Mouse (Mus musculus): ENCODE results near the gene Flcn. TPM values are rescaled to one million over a fixed set of nuclear protein-coding genes. Genes with fewer than 3 reads are reported as not detected.
A peak's percentile ranks its signal among the peaks of the same experiment; 100 is the strongest.

The Flcn gene
- total RNA-seq (2014; fragmentation: Nextera tagmentation) (40.0 and 54.7 TPM in 2 replicates), total RNA-seq (2017) (60.9 and 69.8 TPM in 2 replicates), polyA plus RNA-seq (2012) (31.2 and 34.9 TPM in 2 replicates)

GRCm38 (mm10) chr11:59809670-59810474, at the start of gene Flcn:
Gene Flcn, minus strand, starts transcription at chr11:59810016.
- H3K27me3 ChIP-seq (ENCODE audit: insufficient read depth, low read length): no peaks in the 10 kb centered on the region
- no peaks in the 10 kb centered on the region for H3K9me3 ChIP-seq (replicated peaks)
- peak within 1 kb of the TSS; percentile 95 for H3K4me3 ChIP-seq (ENCODE audit: low read depth, low read length)
- ATAC-seq (ENCODE audit: extremely low read depth, insufficient number of reproducible peaks, low FRiP score, poor library complexity, severe bottlenecking) (peak; percentile 70), DNase-seq (ENCODE audit: low spot score) (peak; percentile 87)
- H3K4me1 ChIP-seq (ENCODE audit: insufficient read depth, low read depth, low read length): peaks cover 44% of the 10 kb centered on the region
- H3K36me3 ChIP-seq (replicated peaks): peaks cover 58% of the 10 kb centered on the region
- TF ChIP-seq TAL1 (conservative IDR thresholded peaks at IDR 0.05; ENCODE audit: low read depth, low read length) (no peak), POLR2AphosphoS5 (IDR thresholded peaks at IDR 0.05; ENCODE audit: insufficient replicate concordance, low read depth, low read length) (peak; percentile 52; the same call in 1 of the 2 replicates)

- H3K4me1 ChIP-seq (ENCODE audit: insufficient read depth, low read depth, low read length): peaks cover 27% of the 10 kb centered on the region
- no peaks in the 10 kb centered on the region for H3K27me3 ChIP-seq (ENCODE audit: insufficient read depth, low read length)
- TF ChIP-seq POLR2AphosphoS5 (IDR thresholded peaks at IDR 0.05; ENCODE audit: insufficient replicate concordance, low read depth, low read length) (no peak), GATA2 (IDR thresholded peaks at IDR 0.05; ENCODE audit: borderline replicate concordance, low read depth, low read length) (no peak), TAL1 (conservative IDR thresholded peaks at IDR 0.05; ENCODE audit: low read depth, low read length) (no peak), CTCF (IDR thresholded peaks at IDR 0.05; ENCODE audit: low read depth, low read length) (no peak)
- no peaks in the 10 kb centered on the region for H3K9me3 ChIP-seq (replicated peaks)
- ATAC-seq (ENCODE audit: extremely low read depth, insufficient number of reproducible peaks, low FRiP score, poor library complexity, severe bottlenecking) (no peak), DNase-seq (ENCODE audit: low spot score) (no peak)
- no peak overlapping the region for H3K4me3 ChIP-seq (ENCODE audit: low read depth, low read length)
- peaks cover 67% of the 10 kb centered on the region for H3K36me3 ChIP-seq (replicated peaks)
Measured at GRCm38 (mm10) chr11:59852865-59853264, 43.0 kb upstream of the Flcn start.

GRCm38 (mm10) chr11:59847891-59848884, 38.4 kb upstream of the Flcn start:
- no peaks in the 10 kb centered on the region for H3K9me3 ChIP-seq (replicated peaks)
- peak overlapping the region; percentile 91 for H3K4me3 ChIP-seq (ENCODE audit: low read depth, low read length)
- no peaks in the 10 kb centered on the region for H3K27me3 ChIP-seq (ENCODE audit: insufficient read depth, low read length)
- H3K36me3 ChIP-seq (replicated peaks): peaks cover 65% of the 10 kb centered on the region
- ATAC-seq (ENCODE audit: extremely low read depth, insufficient number of reproducible peaks, low FRiP score, poor library complexity, severe bottlenecking) (no peak), DNase-seq (ENCODE audit: low spot score) (peak; percentile 64)
- peaks cover 52% of the 10 kb centered on the region for H3K4me1 ChIP-seq (ENCODE audit: insufficient read depth, low read depth, low read length)
- TF ChIP-seq GATA1 (IDR thresholded peaks at IDR 0.05; ENCODE audit: borderline replicate concordance, low read length): no peak
- TF ChIP-seq CTCF (IDR thresholded peaks at IDR 0.05; ENCODE audit: low read depth, low read length): no peak
- TF ChIP-seq POLR2AphosphoS5 (IDR thresholded peaks at IDR 0.05; ENCODE audit: insufficient replicate concordance, low read depth, low read length): no peak
- TF ChIP-seq GATA2 (IDR thresholded peaks at IDR 0.05; ENCODE audit: borderline replicate concordance, low read depth, low read length): no peak
- no peak for TF ChIP-seq TAL1 (conservative IDR thresholded peaks at IDR 0.05; ENCODE audit: low read depth, low read length)

GRCm38 (mm10) chr11:59847131-59847530, 37.3 kb upstream of the Flcn start:
- TF ChIP-seq POLR2AphosphoS5 (IDR thresholded peaks at IDR 0.05; ENCODE audit: insufficient replicate concordance, low read depth, low read length) (no peak), GATA1 (IDR thresholded peaks at IDR 0.05; ENCODE audit: borderline replicate concordance, low read length) (no peak), CTCF (IDR thresholded peaks at IDR 0.05; ENCODE audit: low read depth, low read length) (no peak), TAL1 (conservative IDR thresholded peaks at IDR 0.05; ENCODE audit: low read depth, low read length) (no peak), GATA2 (IDR thresholded peaks at IDR 0.05; ENCODE audit: borderline replicate concordance, low read depth, low read length) (no peak)
- peak; percentile 49 for DNase-seq (ENCODE audit: low spot score)
- ATAC-seq (ENCODE audit: extremely low read depth, insufficient number of reproducible peaks, low FRiP score, poor library complexity, severe bottlenecking): peak; percentile 49; the same call in 1 of the 2 replicates
- Histone ChIP-seq H3K4me3 (ENCODE audit: low read depth, low read length) (peak overlapping the region; percentile 91; the same call in 1 of the 2 replicates), H3K9me3 (replicated peaks) (no peaks in the 10 kb centered on the region), H3K27me3 (ENCODE audit: insufficient read depth, low read length) (no peaks in the 10 kb centered on the region), H3K36me3 (replicated peaks) (peaks cover 64% of the 10 kb centered on the region), H3K4me1 (ENCODE audit: insufficient read depth, low read depth, low read length) (peaks cover 48% of the 10 kb centered on the region)

- Histone ChIP-seq H3K27me3 (ENCODE audit: insufficient read depth, low read length) (no peaks in the 10 kb centered on the region), H3K36me3 (replicated peaks) (peaks cover 66% of the 10 kb centered on the region), H3K9me3 (replicated peaks) (no peaks in the 10 kb centered on the region), H3K4me3 (ENCODE audit: low read depth, low read length) (no peak overlapping the region), H3K4me1 (ENCODE audit: insufficient read depth, low read depth, low read length) (peaks cover 48% of the 10 kb centered on the region)
- TF ChIP-seq GATA1 (IDR thresholded peaks at IDR 0.05; ENCODE audit: borderline replicate concordance, low read length) (no peak), CTCF (IDR thresholded peaks at IDR 0.05; ENCODE audit: low read depth, low read length) (no peak), TAL1 (conservative IDR thresholded peaks at IDR 0.05; ENCODE audit: low read depth, low read length) (no peak), POLR2AphosphoS5 (IDR thresholded peaks at IDR 0.05; ENCODE audit: insufficient replicate concordance, low read depth, low read length) (no peak), GATA2 (IDR thresholded peaks at IDR 0.05; ENCODE audit: borderline replicate concordance, low read depth, low read length) (no peak)
- DNase-seq (ENCODE audit: low spot score): no peak
- ATAC-seq (ENCODE audit: extremely low read depth, insufficient number of reproducible peaks, low FRiP score, poor library complexity, severe bottlenecking): no peak
Measured at GRCm38 (mm10) chr11:59846311-59846710, 36.5 kb upstream of the Flcn start.

Measured in G1E (cell line).